Mouse (Mus musculus) urinary bladder, postnatal 0 days (tissue): Measurements from ENCODE around the gene Olfr808. TPM values are rescaled to one million over a fixed set of nuclear protein-coding genes. Genes with fewer than 3 reads are reported as not detected.

Experiments
- microRNA-seq: library from miRNA; unstranded; fragments of <30 nt; microRNA quantifications from one replicate; pipeline ENCODE4, GENCODE M21; 2016
- polyA plus RNA-seq: library from polyadenylated mRNA; unstranded; fragments of >200 nt; fragmentation: Nextera tagmentation; extraction: Ambion mirVana; gene quantifications from 2 replicates; pipeline ENCODE4 v1.2.1, GENCODE M21; 2015

Olfr808 gene
- not detected in 2 replicates for polyA plus RNA-seq

DNA sequence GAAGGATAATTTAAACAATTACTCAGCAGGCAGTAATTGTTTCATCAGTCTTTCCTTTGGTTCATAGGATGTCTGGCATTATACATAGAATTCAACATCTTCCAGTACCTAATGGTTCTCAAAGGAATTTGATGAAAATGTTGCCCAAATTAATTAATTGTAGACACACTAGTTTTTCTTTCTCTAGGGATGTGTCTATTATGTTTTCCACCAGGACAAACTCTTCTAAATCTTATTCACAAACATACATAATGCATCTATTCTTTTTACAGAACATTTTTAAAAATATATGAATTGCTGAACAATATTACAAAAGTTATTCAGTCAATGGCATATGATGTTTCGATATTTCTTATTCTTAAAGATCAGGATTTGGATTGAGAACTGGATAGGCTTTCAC is at the start of gene Olfr808:
Olfr808 (plus strand) TSS at position 301 of the 400 bp plus-strand sequence.

DNA sequence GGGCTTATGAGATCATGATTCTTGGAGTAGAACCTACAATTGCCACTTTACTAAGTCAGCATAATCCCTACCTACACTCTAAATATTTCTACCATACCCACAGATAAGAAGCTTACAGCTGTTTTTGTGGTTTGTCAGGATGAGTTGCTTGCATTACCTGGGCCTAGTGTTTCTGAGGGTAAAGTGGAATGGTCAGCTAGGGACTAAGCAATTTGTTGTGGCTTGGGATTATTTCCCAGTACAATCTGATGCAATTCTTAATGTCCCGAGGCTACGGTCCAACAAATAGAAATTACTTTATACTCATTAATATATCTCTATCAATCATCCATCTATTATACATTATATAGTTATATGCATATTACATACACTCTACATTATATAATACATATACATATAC is 36.0 kb upstream of the Olfr808 start, which contains the start of gene Olfr805:
Olfr805 (minus strand) TSS at position 101 of the 400 bp plus-strand sequence.

DNA sequence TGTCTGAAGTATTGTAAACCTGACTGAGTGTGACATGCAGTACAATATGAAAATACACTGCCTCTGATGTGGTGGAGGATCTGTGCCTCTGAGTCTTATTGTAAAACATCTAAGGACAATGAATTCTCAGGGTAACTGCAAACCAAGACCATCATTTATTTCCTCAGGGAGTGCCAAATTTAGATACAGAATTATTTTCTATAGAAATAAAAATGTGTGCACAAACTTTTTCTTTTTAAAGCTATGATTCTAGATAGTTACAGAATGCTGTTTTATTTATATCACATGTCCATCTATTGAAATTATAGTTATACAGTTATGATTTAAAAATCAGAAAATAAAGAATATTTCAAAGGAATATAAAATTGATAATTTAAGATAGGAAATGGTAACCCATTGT is 23.5 kb upstream of the Olfr808 start, which contains the start of gene Olfr806:
Olfr806 (minus strand) TSS at position 101 of the 400 bp plus-strand sequence.

DNA sequence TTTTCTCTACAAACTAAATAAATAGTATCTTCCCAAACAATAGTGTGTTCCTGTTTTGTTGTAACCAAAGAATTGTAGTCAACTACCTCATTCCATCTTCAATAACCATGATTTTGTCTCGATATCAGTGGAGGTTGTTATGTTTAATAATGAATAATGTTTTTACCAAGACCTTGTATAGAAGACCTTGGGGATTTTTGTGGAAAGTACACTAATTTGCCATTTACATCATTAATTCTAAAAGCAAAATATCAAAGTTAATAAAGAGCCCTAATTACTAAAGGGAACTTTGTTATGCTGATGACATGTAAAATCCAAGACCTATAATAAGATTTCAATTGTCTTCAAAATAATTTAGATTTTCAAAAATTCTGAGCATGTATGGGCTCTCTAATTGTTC is 7.6 kb upstream of the Olfr808 start, which contains the start of gene Olfr807:
Olfr807 (minus strand) TSS at position 101 of the 400 bp plus-strand sequence.

DNA sequence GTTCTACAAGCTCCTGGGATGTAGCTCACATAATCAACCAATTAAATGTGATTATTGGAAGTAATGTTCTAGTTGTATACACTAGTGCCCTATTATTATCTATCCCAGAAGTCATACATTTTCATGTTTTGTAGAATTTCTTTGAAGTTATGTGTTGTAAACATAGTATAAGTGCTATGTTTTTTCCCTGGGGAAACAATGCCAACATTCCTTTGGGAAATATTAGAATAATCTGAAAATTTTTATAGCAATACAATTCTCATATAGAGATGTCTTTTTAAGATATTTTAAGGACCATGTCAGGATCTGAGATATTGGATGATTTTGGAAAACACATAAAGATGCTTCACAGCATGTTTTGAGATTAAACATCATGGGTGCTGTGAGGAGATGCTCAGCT is 9.1 kb downstream of the Olfr808 start, which contains the start of gene Olfr809:
Olfr809 (plus strand) TSS at position 301 of the 400 bp plus-strand sequence.

DNA sequence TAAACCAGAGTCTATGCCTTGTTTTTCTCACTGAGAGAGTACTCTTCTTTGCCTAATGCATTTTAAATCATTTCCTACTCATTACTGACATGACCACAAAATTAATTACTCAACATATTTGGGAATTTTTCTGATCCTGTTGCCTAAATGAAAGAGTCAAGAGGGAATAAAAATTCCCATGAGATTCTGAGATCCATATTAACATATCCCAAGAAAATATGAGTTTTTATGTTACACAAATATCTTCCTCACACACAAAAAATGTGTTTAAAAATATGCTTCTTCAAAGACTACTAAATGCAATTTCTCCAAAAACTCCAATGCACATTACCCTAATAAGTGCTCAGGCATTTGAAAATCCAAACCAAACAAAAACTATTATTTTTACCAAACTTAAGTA is 29.5 kb downstream of the Olfr808 start, which contains the start of gene Olfr810:
Olfr810 (minus strand) TSS at position 101 of the 400 bp plus-strand sequence.

DNA sequence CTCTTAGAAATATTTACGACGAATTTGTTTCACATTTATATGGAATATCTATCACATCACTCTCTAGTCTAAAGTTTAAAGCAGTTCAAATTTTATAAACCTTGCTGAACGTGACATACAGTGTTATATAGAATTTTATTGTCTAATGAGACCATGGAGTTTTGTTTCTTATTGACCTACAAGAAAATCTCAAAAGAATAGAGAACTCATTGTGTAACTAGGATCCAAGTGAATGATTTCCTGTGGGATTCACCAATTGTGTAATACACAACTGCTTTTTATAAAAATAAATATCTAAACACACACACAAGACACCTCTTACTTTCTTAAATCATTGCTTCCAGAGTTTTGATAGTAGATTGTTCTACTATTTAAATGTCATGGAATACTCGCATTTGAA is 39.0 kb downstream of the Olfr808 start, which contains the start of gene Olfr811:
Olfr811 (minus strand) TSS at position 101 of the 400 bp plus-strand sequence.

Small RNA genes lying within 50 kb of the gene (microRNA-seq; reads per million reads assigned to microRNA genes)
- gene Gm24485 = not detected

Other genes starting within 250 kb of the Olfr808 start
- gene Olfr791, start 243.7 kb upstream of the Olfr808 start, polyA plus RNA-seq = not detected in 2 replicates
- not detected in 2 replicates for gene Olfr792, start 226.3 kb upstream of the Olfr808 start, polyA plus RNA-seq
- not detected in 2 replicates for gene Olfr794, start 197.8 kb upstream of the Olfr808 start, polyA plus RNA-seq
- not detected in 2 replicates for gene Olfr796, start 152.9 kb upstream of the Olfr808 start, polyA plus RNA-seq
- not detected in 2 replicates for gene Olfr798, start 137.5 kb upstream of the Olfr808 start, polyA plus RNA-seq
- gene Olfr799, start 128.0 kb upstream of the Olfr808 start, polyA plus RNA-seq = not detected in 2 replicates
- not detected in 2 replicates for gene Olfr800, start 107.8 kb upstream of the Olfr808 start, polyA plus RNA-seq
- gene Olfr801, start 91.6 kb upstream of the Olfr808 start, polyA plus RNA-seq = not detected in 2 replicates
- gene Olfr802, start 77.3 kb upstream of the Olfr808 start, polyA plus RNA-seq = not detected in 2 replicates
- gene Olfr803, start 71.2 kb upstream of the Olfr808 start, polyA plus RNA-seq = not detected in 2 replicates
- gene Olfr804, start 62.3 kb upstream of the Olfr808 start, polyA plus RNA-seq = not detected in 2 replicates
- not detected in 2 replicates for gene Olfr805, start 36.1 kb upstream of the Olfr808 start, polyA plus RNA-seq
- not detected in 2 replicates for gene Olfr806, start 23.6 kb upstream of the Olfr808 start, polyA plus RNA-seq
- not detected in 2 replicates for gene Olfr807, start 7.7 kb upstream of the Olfr808 start, polyA plus RNA-seq
- gene Olfr809, start 9.2 kb downstream of the Olfr808 start, polyA plus RNA-seq = not detected in 2 replicates
- gene Olfr810, start 29.4 kb downstream of the Olfr808 start, polyA plus RNA-seq = not detected in 2 replicates
- not detected in 2 replicates for gene Olfr811, start 38.9 kb downstream of the Olfr808 start, polyA plus RNA-seq
- gene Olfr812, start 80.6 kb downstream of the Olfr808 start, polyA plus RNA-seq = not detected in 2 replicates
- gene Olfr813, start 89.9 kb downstream of the Olfr808 start, polyA plus RNA-seq = not detected in 2 replicates
- gene Olfr814, start 114.4 kb downstream of the Olfr808 start, polyA plus RNA-seq = not detected in 2 replicates
- not detected in 2 replicates for gene Olfr815, start 140.4 kb downstream of the Olfr808 start, polyA plus RNA-seq
- gene Olfr816, start 150.1 kb downstream of the Olfr808 start, polyA plus RNA-seq = not detected in 2 replicates
- not detected in 2 replicates for gene Olfr818, start 183.6 kb downstream of the Olfr808 start, polyA plus RNA-seq
- gene Olfr819, start 201.8 kb downstream of the Olfr808 start, polyA plus RNA-seq = not detected in 2 replicates
- not detected in 2 replicates for gene Olfr247, start 210.7 kb downstream of the Olfr808 start, polyA plus RNA-seq
- not detected in 2 replicates for gene Gm10310, start 219.6 kb downstream of the Olfr808 start, polyA plus RNA-seq
- gene Olfr820, start 247.1 kb downstream of the Olfr808 start, polyA plus RNA-seq = not detected in 2 replicates